Mouse (Mus musculus) 3134 (cell line): ENCODE results near the gene Pold1.

ENCODE experiments used
- DNase-seq: peaks from one replicate; pipeline ENCODE4 v3.0.0-alpha.2; 2011; ENCODE audit warnings: low spot score; ENCODE audit not compliant: insufficient read length; ENCODE audit errors: extremely low read depth

Pold1 gene

DNA sequence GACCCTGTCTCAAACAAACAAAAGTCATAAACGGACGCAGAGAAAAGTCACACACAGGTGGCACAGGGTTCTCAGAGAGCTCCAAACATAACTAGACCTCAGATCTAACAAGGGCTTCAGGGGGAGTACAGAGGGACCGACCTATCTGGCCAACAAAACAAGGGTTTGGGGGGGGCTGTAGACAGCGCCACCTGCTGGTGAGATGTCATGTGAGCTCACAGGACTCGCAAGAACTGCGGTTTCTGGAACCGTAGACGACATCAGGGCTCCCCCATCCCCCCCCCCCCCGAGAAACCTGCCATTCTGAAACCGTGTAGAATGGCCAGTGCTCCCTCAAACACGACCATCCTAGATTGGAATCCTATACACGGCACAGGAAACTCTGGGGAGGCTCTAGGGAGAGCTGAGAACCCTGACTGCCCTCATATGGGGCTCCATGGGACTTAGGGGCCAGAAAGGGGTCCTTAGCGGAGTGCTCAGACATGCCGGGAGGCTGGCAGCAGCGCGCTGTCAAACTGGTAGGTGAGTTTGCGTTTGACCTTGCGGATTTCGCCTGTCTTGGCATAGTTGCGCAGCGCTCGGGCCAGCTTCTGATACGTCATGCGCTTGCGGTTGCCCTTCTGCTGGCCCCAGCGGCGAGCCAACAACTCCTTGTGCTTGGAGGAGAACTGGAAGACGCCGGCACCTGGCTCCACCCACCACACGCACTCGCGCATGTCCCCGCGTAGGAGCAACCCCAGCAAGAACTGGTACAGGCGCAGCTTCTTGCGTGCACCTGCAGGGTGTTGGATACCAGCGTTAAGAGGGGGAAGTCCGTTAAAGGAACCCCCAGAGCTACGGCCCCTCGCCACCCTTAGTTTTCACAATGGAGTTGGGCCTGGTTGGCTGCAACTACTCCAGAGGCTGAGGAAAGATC lies 20.9 kb downstream of the Pold1 start:
- peak; percentile 62 for DNase-seq

DNA sequence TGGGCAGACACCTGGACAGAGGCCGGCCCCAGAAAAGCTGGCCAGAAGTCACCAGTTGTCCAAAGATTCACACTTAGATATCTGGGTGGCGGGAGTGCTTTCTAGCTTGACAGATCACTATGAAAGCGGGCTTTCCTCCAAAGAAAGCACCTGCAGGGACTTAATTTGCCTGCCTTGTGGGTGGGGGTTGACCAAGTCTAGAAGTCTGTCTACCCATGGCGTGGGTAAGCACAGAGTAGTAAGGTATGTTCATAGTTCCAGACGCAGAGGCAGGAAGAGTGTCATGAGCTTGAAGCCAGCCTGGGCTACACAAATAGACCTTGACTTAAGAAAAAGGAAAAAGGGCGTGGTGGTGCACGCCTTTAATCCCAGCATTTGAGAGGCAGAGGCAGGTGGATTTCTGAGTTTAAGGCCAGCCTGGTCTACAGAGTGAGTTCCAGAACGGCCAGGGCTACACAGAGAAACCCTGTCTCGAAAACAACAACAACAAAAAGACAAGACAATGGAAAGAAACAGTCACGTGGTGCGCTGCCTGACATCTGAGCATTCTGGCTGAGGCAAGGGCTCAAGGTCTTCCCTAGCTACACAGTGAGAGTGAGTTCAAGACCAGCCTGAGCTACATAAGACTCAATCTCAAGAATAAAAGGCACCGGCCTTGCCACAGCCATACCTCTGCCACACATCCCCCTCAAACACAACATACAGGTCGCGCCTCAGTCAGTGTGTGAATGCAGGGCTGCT lies 22.1 kb downstream of the Pold1 start:
- no peak for DNase-seq

DNA sequence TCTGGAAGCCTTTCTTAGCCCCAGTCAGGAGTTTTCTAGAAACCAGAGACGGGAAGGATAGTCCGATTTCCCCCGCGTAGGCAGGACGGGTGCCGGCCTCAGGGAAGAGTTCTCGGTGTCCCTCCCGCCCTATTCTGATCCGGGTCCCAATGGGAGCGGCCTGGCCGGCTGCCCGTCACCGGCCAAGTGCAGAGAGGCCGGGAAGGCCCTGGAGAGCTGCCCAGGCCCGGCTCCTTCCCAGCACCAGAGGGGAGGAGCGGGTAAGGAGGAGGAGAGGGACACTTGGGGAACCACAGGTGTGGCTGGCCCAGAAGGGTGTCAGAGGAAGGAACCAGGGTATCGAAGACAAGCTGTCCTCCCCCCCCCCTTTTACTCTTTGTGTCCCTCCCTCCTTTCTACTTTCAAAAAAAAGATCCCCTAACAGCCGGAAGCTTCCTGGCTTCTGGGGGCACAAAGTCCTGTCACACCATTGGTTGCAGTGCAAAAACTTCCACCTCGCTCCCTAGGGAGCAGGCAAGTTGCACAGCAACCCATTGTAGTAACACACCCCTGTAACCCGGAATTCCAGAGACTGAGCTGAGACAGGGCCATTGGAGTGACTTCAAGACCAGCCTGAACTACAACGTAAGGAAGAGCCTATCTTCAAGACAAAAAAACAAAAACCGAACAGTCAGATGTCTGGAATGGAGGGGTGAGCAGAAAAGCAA lies 23.4 kb downstream of the Pold1 start:
- DNase-seq, result peak; percentile 87

DNA sequence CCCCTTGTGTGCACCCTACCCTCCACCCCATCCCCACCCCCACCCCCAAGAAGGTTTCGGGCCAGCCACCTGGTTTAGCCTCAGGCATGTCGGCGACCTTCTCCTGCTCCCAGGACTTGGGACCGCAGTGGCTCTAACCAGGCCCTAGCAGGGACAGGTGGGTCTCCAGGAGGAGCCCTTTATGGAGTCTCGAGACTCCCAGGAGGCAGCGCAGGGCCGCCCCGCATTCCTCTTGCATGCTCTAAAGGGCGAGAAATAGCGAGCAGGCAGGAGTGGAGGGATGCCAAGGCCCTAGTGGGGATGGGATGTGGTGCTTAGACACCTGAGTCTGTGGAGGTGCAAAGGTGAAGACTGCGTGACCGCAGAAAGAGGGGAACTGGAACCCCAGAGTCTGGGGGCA lies 24.1 kb downstream of the Pold1 start, which contains the start of gene Mybpc2:
Mybpc2 (minus strand) TSS at position 155 of the 400 bp plus-strand sequence.
- DNase-seq, result no peak

DNA sequence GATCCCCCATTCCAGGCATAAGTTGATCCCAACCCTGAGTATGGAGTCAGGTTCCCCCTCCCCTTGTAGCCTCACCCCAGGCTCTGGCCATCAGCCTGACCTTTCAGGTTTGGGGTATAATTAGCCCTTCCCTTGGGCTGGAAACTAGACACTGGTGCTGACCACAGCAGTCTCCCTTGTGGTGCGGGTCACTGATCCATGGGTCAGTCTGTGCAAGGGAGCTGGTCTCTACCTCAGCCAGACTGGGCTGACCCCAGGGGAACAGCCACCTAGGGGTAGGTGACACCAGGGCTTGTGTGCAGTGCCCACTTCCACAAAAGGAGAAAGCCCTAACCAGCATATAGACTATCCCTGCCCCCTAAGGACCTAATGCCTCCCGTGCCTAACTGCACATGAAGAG lies 25.6 kb downstream of the Pold1 start:
- no peak for DNase-seq

DNA sequence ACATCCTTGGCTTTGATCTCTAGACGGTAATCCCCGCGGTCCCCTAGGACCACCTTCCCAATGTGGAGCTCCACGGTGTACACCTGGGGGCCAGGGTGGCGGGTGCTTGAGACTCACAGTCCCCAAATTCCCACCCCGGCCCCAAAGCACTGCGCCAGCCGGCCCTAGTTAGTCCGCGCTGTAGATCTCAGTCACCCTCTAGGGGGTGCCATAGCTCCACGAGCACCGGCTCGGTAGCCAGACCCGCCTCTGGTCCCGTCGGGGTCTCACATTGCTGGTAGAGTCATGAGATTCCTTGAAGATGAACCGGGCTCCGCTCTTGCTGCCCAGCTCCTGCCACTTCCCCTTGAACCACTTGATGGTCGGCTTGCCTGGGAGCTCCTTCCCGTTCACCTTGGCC lies 26.9 kb downstream of the Pold1 start:
- no peak for DNase-seq

DNA sequence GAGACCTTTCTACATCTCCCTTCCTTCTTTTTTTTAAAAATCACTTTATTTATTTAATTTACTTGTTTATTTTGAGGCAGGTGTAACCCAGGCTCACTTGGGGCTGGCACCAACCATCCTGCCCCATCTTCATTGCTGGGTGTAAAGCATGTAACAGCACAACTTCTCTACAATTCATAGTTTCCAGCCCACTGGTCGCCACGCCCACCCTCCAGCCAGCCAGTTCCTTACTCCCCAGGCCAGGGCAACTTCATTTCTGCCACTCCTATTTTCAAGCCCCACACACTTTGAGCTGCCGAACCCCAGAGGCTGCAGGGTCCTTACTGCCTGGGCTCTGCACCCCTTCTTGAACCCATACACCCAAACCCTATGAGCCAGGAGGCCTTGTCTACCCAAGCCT lies 27.7 kb downstream of the Pold1 start:
- DNase-seq, result no peak

DNA sequence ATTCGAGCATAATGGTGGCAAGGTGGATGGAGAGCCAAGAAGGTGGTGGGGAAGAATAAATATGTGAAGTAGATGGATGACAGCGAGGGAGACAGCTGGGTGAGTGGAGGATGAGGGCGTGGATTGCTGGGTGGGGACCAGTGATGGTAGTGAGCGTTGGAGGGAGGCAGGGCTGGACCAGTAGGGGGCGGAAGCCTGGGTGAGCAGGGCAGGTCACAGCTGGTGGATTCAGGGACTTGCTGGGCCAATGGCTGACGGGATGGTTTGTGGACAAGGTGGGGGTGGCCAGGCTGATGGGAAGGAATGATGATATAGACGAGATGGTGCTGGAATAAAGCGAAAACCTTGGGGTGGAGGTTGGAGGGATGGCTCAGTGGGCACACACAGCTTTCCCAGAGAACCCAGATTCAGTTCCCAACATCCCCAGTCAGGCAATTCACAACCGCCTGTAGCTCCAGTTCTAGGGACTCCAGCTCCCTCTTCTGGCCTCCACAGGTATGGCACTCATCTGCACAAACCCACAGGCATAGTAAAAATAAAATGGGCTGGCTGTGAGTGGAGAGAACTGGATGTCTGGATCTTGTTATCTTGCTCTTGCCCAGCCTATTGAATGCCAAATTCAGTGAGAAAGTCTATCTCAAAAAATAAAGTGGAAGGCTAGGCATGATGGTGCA lies 29.3 kb downstream of the Pold1 start:
- no peak for DNase-seq

DNA sequence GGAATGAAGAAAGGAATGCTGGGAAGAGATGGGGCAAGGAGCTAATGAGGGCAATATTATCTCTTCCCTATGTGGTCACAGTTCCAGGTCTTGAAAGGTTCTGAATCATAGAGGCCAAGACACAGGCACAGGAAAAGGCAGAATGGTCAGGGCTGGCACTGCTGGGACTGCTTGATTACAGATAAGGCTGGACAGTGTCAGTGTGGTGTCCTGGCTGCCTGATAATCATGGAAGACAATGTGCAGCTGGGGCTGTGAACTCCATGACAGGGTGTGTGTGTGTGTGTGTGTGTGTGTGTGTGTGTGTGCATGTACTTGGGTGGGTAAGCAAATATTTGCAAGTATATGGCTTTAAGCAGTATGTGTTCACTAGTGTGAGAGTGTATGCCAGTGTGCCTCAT lies 41.2 kb downstream of the Pold1 start:
- no peak for DNase-seq

DNA sequence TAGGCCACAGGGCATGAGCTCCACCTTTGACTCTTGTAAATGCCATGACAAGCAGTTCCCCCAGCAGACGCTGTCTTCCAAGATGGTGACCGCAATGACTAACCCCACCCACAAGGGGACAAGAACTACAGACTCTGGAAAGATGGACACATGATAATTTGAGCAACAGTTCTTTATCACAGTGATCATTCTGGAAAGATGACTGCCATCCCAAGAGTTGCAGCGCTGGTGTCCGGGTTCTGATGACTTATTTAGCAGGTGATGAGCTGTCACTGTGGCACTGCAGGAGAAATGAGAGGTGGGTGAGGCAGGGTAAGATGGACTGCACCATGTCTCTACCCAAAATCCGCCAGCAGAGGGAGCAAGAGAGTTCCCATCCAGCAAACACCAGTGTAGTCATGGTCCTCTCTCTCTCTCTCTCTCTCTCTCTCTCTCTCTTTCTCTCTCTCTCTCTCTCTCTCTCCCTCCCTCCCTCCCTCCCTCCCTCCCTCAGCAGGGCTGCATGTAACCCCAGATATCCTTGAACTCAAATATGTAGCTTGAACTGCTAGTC lies 47.0 kb downstream of the Pold1 start:
- peak; percentile 54 for DNase-seq

DNA sequence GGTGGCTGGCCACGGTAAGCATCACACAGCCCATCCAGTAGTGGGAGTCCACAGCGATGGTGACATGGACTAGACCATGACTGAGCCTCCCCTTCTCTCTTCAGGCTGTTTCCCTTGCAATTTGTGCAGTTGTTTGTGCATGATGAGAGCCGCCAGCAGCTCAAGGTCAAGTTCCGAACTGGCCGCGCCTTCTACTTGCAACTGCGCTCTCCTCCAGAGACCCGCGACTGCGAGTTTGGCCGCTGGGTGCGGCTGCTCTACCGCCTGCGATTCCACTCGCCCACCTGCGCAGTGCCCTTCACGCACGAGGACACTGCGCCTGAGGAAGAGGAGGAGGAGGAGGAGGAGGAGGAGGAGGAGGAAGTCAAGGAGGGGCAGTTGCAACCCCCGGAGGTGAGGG lies 48.6 kb downstream of the Pold1 start:
- no peak for DNase-seq

DNA sequence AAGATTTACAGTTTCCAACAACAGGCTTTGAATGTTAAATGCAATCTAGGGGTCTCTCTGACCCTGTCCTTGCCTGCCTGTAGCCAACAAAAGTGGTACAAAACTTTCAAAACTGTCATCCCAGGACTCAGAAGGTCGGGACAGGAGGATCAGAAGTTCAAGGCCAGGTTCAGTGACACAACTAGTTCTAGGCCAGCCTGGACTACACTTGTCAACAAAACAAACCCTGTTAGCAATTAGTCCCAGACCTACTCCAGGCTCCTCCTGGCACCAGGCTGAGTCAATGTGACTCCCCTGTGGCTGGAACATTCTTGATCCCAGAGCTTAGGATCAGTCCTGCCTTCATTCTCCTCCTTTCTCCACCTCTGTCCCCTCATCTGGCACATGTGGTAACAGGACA lies 49.7 kb downstream of the Pold1 start:
- DNase-seq, result no peak

DNA sequence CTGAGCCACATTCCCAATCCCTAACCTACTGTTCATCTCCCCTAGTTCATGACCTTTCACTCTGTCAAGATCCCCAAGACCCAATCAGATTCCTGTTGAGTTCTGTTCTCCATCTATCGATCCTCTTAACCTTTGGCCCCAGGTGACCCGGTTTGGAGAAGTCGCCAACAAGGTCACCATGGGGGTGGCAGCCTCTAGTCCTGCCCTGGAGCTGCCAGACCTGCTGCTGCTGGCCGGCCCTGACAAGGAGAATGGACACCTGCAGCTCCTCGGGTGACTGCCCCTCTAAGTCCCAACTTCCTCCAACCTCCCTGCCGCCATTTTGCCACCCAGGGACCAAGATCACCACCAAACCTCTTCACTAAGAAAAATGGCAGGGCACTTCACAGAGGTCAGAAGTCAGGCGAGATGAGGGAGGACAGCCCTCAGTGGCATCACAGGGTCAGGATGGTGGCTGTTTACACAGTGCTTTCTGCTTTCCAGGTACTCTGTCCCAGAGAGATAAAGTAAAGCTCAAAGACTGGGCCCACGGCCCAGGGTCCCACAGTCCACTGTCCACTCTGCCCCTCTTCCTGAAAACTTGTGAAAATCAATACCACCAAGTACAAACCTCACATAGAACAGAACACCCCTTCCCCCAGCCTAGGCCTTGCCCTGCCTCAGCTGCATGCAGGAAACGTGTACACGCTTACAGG lies 51.1 kb downstream of the Pold1 start:
- no peak for DNase-seq

DNA sequence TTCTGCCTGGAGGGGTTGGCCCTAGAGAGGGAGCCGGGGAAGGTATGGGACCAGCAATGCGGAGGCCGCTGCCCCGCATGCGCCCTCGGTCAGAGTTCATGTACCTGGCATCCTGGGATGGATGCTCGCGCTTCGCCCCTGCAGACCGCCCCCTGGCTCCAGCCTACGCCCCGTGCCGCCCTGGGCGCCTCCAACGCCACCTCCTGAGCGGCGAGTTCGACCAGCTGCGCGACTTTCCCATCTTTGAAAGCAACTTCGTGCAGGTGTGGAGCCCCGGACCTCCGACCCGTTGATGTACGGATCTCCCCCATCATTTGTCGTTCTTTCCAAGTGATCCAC lies 51.9 kb downstream of the Pold1 start:
- DNase-seq, result no peak

DNA sequence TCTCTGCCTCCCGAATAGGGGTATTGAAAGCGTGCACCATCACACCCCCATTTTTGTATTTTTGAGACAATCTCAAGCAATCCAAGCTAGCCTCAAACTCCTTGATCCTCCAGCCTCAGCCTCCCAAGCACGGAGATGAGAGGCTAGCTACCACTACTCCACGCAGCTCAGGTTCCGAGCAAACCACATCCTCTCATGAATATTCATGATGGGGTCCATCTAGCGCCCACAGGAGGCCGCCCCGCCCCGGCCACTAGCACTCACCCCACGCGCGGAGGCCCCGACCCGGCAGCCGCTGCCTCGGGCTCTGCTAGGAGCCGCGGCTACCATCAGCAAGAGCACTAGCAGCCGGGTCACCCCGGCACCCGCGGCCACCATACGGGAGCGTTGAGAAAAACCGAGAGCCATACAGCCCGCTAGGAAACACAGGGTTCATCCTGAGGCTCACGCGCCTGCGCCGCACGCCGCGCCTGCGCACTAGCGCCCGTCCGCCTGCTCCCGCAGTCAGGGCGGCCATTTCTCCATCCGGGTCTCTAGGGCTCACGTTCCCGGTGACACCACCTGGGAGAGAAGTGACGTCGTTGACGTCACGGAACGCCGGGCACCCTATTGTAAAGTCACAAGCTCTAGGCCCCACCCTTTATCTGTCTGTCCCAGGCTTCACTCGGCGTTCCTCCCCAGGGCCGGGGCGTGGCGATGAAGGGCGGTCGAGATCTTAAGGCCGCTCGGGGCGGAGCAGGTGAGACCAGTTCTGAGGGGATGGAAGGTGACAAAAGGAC lies 52.5 kb downstream of the Pold1 start, which contains the start of the genes Emc10 and Fam71e1:
Emc10 (minus strand) TSS at position 538 of the 779 bp plus-strand sequence.
Fam71e1 (plus strand) TSS at position 590 of the 779 bp plus-strand sequence.
- DNase-seq, result peak; percentile 97

DNA sequence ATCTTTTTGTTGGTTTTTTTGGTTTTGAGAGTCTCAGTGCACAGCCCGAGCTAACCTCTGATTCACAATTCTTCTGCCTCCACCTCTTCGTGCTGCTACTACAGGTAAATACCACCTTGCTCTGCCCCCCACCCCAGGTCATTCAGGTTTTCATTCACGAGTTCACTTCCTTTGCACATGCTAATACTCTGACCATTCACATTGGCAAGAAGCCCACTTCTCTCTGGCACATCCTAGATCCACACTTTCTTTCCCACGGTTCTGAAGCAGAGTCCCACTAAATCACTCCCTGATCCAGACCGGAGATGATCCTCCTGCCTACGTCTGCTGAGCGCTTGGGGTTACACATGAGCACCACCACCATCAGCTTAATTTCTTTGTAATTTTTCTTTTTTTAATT lies 53.6 kb downstream of the Pold1 start:
- DNase-seq, result no peak

DNA sequence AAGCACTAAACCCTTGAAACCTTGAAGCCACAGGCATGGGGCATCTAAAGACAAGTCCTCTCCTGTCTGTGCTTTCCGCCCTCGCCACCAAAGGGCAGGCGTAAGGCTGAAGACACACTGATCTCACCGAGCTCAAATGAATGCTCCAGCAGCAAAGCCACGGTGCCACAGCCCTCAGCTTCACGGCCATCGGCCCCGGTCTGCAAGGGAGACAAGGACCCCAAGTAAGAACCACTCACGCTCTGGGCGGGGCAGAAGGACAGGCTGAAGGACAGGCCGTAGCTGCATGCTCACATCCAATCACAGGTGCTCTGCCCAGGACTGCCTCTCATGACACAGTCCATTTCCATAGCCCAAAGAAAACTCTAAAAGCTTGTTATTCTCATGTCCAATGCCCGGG lies 54.0 kb downstream of the Pold1 start:
- DNase-seq, result no peak

DNA sequence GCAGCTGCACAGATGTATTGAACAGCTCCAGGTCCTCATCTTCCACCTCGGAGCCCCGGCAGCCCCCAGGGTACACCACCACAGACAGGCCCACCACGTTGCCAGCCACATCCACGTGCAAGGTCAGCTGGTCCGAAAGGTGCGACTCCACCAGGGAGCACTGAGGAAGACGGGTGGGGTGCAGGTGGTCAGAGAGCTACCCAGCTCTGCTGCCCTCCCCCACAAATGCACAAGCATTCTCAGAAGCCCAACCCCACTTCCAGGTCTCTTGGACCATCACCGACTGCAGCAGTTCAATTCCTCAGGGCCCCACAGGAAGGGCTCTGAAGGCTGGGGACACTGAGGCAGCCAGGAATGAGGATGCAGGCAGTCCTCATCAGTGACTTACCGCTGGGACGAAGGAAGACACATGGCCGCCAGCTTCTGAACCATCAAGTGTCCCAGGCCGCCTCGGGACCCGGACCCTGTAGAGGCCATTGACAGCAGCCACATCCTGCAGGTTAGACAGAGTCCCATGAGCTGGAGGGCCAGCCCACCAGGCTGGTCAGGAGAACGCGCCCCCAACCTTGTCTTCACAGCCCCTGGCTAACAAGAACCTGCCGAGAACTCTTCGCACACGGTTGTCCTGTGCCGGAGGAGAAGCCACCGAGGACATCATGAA lies 56.4 kb downstream of the Pold1 start:
- no peak for DNase-seq

DNA sequence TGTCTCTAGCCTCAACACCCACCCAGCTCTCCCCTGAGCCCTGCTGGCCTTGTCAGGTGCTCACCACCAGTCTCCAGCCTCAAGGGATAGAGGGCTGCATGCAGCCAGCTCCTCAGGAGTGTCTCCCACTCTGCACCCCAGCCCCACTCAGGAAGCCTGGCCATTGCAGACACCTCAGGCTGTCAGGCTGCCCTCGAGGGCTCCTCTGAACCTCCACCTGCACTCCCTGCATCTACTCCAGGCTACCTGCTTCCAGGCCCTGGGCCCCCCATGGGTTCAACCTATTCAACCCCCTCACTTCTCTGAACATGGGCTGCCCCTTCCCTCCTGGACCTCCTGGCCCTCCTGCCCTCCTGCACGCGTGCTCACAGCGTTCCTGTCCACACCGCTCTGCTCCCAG lies 57.3 kb downstream of the Pold1 start:
- DNase-seq, result no peak
